Mouse (Mus musculus) forebrain, embryonic 13.5 days (tissue): ENCODE results near the gene Ripply1. TPM values are rescaled to one million over a fixed set of nuclear protein-coding genes. Genes with fewer than 3 reads are reported as not detected.
A peak's percentile ranks its signal among the peaks of the same experiment; 100 is the strongest.
"Not testable (repeated sequence)": the region's sequence is repeated elsewhere in the genome, so short reads cannot be mapped to it uniquely, and the experiment has no call there.

ENCODE experiments used
- ATAC-seq: fragments of 200-750 bp; cut with Nextera tagmentation; 2 replicates; pipeline ENCODE4 v1.8.0; 2017
- H3K27ac ChIP-seq: fragments of 300-500 bp; sonication (generic); 2 replicates; pipeline ENCODE4 v1.5.1; 2015; ENCODE audit warnings: inconsistent platforms, mild to moderate bottlenecking, moderate library complexity
- H3K27me3 ChIP-seq: fragments of 300-500 bp; sonication (generic); 2 replicates; pipeline ENCODE4 v1.6.1; 2015; ENCODE audit warnings: mild to moderate bottlenecking, inconsistent platforms
- H3K36me3 ChIP-seq: fragments of 300-500 bp; sonication (generic); 2 replicates; pipeline ENCODE4 v1.6.1; 2015; ENCODE audit warnings: mild to moderate bottlenecking, inconsistent platforms; ENCODE audit not compliant: poor library complexity, severe bottlenecking
- H3K4me1 ChIP-seq: fragments of 300-500 bp; sonication (generic); 2 replicates; pipeline ENCODE4 v1.6.1; 2015; ENCODE audit warnings: inconsistent platforms
- H3K4me2 ChIP-seq: fragments of 300-500 bp; sonication (generic); 2 replicates; pipeline ENCODE4 v1.6.1; 2015; ENCODE audit warnings: inconsistent platforms, mild to moderate bottlenecking, moderate library complexity
- H3K4me3 ChIP-seq: fragments of 300-500 bp; sonication (generic); 2 replicates; pipeline ENCODE4 v1.5.1; 2015; ENCODE audit warnings: mild to moderate bottlenecking, inconsistent platforms
- H3K9ac ChIP-seq: fragments of 300-500 bp; sonication (generic); 2 replicates; pipeline ENCODE4 v1.6.1; 2015; ENCODE audit warnings: mild to moderate bottlenecking, inconsistent platforms
- H3K9me3 ChIP-seq: fragments of 300-500 bp; sonication (generic); replicated peaks from 2 replicates; pipeline ENCODE4 v1.6.1; 2016; ENCODE audit warnings: inconsistent platforms
- WGBS: fragments of 180-500 bp; shearing (Covaris S2); methylation state at CpG from one replicate; pipeline ENCODE4 v1.1.7; 2015; 5-methylcytosine and 5-hydroxymethylcytosine counted together
- polyA plus RNA-seq: library from polyadenylated mRNA; unstranded; fragments of >200 nt; fragmentation: Nextera tagmentation; extraction: Ambion mirVana; gene quantifications from 2 replicates; pipeline ENCODE4 v1.2.1, GENCODE M21; 2015

The Ripply1 gene
- polyA plus RNA-seq, 1 experiment from 2014 or later, result not detected

DNA sequence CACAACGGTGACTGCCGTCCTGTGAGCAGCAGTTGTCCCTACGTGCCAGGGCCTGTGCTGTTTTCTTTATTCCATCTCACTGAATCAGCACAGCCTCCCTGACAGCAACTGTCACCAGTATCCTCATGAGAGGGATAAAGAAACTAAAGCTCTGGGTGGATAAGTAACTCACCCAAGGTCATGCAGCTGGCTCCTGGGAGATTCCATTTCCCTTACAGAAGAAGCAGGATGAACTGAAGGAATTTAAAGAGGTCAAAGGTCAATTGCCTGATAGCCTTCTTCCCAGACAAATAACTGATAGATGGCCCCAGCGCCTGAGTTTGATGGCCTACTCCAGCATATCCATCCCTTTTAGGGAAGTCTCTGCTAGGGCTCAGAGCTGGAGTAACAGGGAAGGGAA is 4.8 kb downstream of the Ripply1 start:
- 41% methylated on average over 4 of the region's 4 CpGs for WGBS
- no peak for ATAC-seq
- Histone ChIP-seq H3K4me2 (no peak overlapping the region), H3K36me3 (no peaks in the 10 kb centered on the region), H3K27ac (no peak overlapping the region), H3K9me3 (no peaks in the 10 kb centered on the region), H3K4me3 (no peak overlapping the region), H3K27me3 (peaks cover 6% of the 10 kb centered on the region; the same call in 1 of the 2 replicates), H3K9ac (no peak overlapping the region), H3K4me1 (no peaks in the 10 kb centered on the region)

DNA sequence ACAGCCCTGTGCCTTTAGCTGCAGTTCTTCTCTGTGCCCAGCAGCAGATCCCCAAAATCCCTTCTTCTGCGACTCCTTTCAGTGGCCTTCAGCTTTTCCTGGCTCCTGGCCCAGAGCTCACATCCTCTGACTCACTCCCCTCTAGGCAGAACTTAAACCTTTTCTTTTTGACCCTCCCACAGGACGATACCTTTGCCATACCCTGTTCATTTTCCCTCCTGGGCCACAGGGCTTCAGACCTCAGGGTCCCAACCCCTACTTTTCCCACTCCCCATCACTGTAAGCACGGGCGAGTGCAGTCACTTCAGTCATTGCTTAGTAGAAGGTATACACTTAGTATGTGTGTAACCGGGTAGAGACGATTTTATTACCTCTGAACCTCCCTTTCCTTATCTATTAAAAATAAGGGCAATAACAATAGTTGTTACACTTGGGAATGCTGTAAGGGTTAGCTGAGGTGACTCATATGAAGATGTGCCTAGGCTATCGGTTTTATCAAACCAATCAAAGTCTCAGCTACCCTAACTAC is 7.0 kb downstream of the Ripply1 start:
- 0 out of 2 replicates have a peak, but pooled peaks have one; percentile 13 for ATAC-seq
- Histone ChIP-seq H3K27ac (no peak overlapping the region), H3K36me3 (no peaks in the 10 kb centered on the region), H3K4me2 (no peak overlapping the region), H3K27me3 (peaks cover 6% of the 10 kb centered on the region; the same call in 1 of the 2 replicates), H3K4me1 (no peaks in the 10 kb centered on the region), H3K9ac (no peak overlapping the region), H3K9me3 (no peaks in the 10 kb centered on the region), H3K4me3 (no peak overlapping the region)
- 70% methylated on average over 7 of the region's 7 CpGs for WGBS

DNA sequence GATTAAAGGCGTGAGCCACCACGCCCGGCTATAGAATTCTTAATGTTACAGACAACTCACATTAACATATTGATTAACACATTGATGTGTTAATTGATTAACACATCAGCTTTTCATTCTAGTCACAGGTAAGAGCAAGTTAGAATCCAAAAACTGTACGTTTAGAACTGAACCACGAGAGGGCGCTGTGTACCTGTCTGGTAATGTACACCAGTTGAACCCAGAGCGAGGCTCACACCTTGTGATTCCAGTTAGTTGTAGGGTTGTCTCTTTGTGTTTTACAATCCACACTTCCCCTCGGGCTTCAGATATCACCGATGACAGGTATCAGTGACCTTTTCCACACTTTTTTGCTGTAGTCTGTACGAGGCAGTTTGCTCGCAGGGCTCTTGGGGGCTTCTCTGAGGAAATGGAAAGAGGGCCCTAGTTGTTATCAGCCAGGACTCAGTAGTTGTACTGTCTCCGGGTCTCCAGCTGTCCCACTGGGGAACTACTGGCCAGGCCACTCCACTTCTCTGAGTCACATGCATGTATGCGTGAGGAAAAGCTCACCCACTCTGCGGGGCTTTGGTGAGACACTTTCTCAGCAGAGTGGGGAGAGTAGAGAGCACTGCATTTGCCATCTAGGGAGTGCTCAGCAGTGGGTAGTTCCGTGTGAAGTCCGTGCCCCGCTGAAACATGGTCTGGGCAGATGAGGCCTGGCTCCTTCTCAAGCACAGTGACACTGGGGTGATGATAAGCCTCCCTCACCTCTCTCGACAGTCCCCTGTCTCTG is 7.7 kb downstream of the Ripply1 start:
- Histone ChIP-seq H3K9ac (no peak overlapping the region), H3K9me3 (no peaks in the 10 kb centered on the region), H3K4me2 (no peak overlapping the region), H3K36me3 (no peaks in the 10 kb centered on the region), H3K27ac (no peak overlapping the region), H3K4me1 (no peaks in the 10 kb centered on the region), H3K4me3 (no peak overlapping the region), H3K27me3 (peaks cover 6% of the 10 kb centered on the region; the same call in 1 of the 2 replicates)
- WGBS, result 32% methylated on average over 18 of the region's 18 CpGs
- ATAC-seq, result peak; percentile 53; the same call in 1 of the 2 replicates

DNA sequence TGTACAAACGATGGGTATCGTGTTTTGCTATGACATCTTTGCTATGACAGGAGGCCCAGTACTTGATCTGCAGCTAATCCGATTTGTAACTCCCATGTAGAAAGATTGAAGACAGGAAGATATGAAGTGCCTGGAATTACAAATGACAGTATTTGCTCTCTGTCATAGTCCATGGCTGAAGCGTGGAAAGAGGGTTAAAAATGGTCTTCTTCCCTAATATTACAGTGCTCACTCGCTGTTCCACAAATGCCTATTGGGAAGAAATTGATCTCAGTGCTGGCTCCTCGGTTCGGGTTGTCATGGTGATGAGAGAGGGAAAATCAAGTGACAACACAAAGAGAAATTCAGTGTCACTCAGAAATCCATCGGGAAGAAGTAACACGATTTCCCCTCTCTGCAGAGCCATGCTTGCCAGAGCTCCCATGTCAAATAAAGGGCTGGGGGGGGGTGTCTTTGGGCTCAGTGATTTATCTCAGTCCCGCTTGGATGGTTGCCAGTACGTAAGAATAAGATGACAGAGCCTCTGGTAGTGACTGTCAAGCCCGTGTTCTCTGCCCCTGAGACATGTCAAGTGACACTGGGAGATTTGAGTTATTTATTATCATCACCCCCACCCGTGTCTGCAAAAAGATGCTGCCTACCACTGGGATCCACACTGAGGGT is 12.0 kb downstream of the Ripply1 start:
- Histone ChIP-seq H3K9me3 (no peaks in the 10 kb centered on the region), H3K4me1 (no peaks in the 10 kb centered on the region), H3K27ac (no peak overlapping the region), H3K27me3 (peaks cover 6% of the 10 kb centered on the region; the same call in 1 of the 2 replicates), H3K4me2 (no peak overlapping the region), H3K36me3 (no peaks in the 10 kb centered on the region), H3K9ac (no peak overlapping the region), H3K4me3 (no peak overlapping the region)
- peak; percentile 33; the same call in 1 of the 2 replicates for ATAC-seq
- WGBS, result 76% methylated on average over 13 of the region's 13 CpGs

DNA sequence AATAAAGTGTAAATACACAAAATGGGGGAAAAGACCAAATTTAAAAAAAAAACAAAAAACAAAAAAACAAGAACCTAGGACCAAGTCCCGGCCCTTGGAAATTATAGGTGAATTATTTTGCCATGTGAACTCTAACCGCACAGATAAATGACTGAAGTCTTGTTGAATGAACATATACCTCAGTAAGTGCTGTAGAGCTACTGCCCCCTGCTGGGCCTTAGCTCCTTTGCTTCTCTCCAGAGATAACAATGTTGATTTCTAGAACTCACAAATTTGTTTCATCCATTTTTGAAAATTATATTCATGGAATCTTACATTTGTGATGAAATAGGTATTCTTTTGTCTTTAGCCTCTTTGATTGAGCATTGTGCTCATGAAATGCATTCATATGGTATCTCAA is 19.6 kb downstream of the Ripply1 start:
- no peak overlapping the region for H3K9ac ChIP-seq
- no peak for ATAC-seq
- no peak overlapping the region for H3K4me3 ChIP-seq
- H3K36me3 ChIP-seq, result no peaks in the 10 kb centered on the region
- H3K27me3 ChIP-seq, result no peaks in the 10 kb centered on the region
- no peaks in the 10 kb centered on the region for H3K4me1 ChIP-seq
- WGBS, result 88% methylated on average over 2 of the region's 2 CpGs
- no peaks in the 10 kb centered on the region for H3K9me3 ChIP-seq
- no peak overlapping the region for H3K27ac ChIP-seq
- no peak overlapping the region for H3K4me2 ChIP-seq

DNA sequence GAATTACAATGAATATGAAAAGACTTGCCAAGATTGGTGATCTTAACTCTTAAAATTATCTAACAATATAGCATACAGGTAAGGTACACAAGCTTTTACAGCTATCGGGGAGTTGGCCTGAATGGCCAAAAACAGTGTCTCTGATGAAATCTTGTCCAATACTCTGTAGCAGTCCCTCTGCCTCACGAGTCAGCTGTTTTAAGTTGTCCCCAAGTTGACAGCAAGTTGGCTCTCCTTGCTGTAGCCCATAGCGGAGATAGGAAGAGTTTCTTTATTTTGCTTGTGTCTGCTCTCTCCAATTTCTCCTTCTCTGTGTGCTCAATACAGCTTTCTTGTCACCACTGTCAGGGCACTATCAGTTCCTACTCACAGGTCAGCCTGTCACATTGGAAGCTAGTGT is 23.5 kb downstream of the Ripply1 start:
- not testable (repeated sequence) for H3K36me3 ChIP-seq, H3K4me3 ChIP-seq, H3K4me1 ChIP-seq, H3K9ac ChIP-seq, H3K27ac ChIP-seq, ATAC-seq, H3K4me2 ChIP-seq, H3K9me3 ChIP-seq, H3K27me3 ChIP-seq
- WGBS, result 85% methylated on average over 3 of the region's 3 CpGs

DNA sequence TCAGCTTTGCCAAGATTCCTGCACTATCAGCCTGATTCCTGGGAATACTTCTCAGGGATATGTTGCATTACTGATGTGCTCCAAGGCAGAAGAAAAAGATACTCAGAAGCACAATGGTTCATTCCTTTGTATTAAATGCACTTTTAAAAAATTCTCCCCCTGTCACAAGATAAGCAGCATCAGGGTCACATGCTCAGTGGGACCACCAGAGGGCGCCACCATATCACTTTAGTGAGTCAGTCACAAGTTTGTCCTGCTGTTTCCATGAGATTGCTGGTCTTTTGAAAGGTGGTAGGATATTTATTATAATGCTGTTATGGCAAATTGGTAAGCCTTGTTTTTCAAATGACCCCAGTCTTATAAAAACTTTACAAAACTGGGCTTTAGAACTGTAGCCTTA is 30.3 kb downstream of the Ripply1 start:
- H3K4me2 ChIP-seq, result no peak overlapping the region
- no peaks in the 10 kb centered on the region for H3K36me3 ChIP-seq
- H3K27ac ChIP-seq, result no peak overlapping the region
- no peak overlapping the region for H3K9ac ChIP-seq
- no peak overlapping the region for H3K4me3 ChIP-seq
- no peaks in the 10 kb centered on the region for H3K4me1 ChIP-seq
- WGBS, result 0% methylated on average over 1 of the region's 1 CpGs
- H3K9me3 ChIP-seq, result no peaks in the 10 kb centered on the region
- no peaks in the 10 kb centered on the region for H3K27me3 ChIP-seq
- no peak for ATAC-seq

DNA sequence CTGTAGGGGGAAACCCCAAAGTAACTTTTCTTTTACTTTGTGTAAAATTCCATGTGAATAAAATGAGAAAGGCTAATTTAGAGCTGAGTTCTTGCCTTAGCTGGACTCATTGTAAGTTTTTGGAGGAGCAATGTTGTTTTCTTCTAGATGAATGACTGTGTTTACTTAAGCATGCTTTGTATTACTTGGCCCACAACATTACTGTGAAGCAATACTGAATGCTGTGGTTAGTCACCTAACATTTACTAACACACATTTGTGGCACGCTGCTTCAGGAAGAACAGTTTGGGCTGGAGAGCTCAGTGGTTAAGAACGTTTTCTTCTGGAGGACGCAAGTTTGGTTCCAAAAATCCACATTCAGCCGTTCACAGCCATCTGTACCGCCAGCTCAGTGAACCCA is 45.1 kb downstream of the Ripply1 start:
- Histone ChIP-seq H3K27ac (no peak overlapping the region), H3K36me3 (no peaks in the 10 kb centered on the region), H3K4me3 (no peak overlapping the region), H3K27me3 (no peaks in the 10 kb centered on the region), H3K4me1 (no peaks in the 10 kb centered on the region), H3K9ac (no peak overlapping the region), H3K4me2 (no peak overlapping the region), H3K9me3 (no peaks in the 10 kb centered on the region)
- WGBS, result 79% methylated on average over 5 of the region's 5 CpGs
- ATAC-seq, result no peak

DNA sequence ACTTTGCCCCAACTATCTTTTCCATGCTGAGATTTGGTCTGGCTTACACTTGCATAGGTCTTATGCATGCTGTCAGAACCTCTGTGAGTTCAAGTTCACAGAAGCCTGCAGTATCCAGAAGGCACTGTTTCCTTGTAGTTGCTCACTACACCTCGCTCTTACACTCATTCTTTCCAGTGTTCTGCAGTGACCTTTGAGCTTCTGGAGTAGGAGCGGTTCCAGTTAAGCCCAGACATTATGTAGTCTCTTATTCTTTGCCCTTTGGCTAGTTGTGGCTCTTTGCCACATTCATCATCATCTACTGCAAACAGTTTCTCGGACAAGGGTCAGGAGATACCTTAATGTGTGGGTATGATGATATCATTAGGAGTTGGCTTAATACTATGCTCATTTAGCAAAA is 51.6 kb downstream of the Ripply1 start:
- H3K4me2 ChIP-seq, result no peak overlapping the region
- H3K9me3 ChIP-seq, result no peaks in the 10 kb centered on the region
- ATAC-seq, result no peak
- no peaks in the 10 kb centered on the region for H3K4me1 ChIP-seq
- no peak overlapping the region for H3K9ac ChIP-seq
- H3K36me3 ChIP-seq, result no peaks in the 10 kb centered on the region
- H3K27me3 ChIP-seq, result no peaks in the 10 kb centered on the region
- WGBS, result 85% methylated on average over 3 of the region's 3 CpGs
- no peak overlapping the region for H3K4me3 ChIP-seq
- no peak overlapping the region for H3K27ac ChIP-seq

Other genes with a start within 250 kb of the Ripply1 start
- gene Rnf128, start 219.0 kb downstream of the Ripply1 start, polyA plus RNA-seq, result 1.1 and 1.5 TPM in 2 replicates
- 1.2 TPM in 2 replicates for gene Tbc1d8b, start 97.4 kb downstream of the Ripply1 start, polyA plus RNA-seq
- gene Gm15013, start 67.9 kb downstream of the Ripply1 start, polyA plus RNA-seq, result not detected in 2 replicates
- gene Cldn2, start 18.5 kb upstream of the Ripply1 start, polyA plus RNA-seq, result 0.14 and 0.34 TPM in 2 replicates
- 2.3 and 3.2 TPM in 2 replicates for gene Morc4, start 89.3 kb upstream of the Ripply1 start, polyA plus RNA-seq
- gene Rbm41, start 216.2 kb upstream of the Ripply1 start, polyA plus RNA-seq, result 6.9 and 7.6 TPM in 2 replicates